Mouse (Mus musculus): ENCODE data around the gene Car15.

GRCm38 (mm10) chr16:17872995-17873394, 34.8 kb upstream of the Car15 start:
- no peak for TF ChIP-seq CTCF (IDR thresholded peaks at IDR 0.05; ENCODE audit: control insufficient read depth, insufficient read depth, insufficient replicate concordance, low read depth, low read length)
- no peak for TF ChIP-seq POLR2A (IDR thresholded peaks at IDR 0.05; ENCODE audit: control insufficient read depth, low read depth, low read length)
